In the genomic region with DNA sequence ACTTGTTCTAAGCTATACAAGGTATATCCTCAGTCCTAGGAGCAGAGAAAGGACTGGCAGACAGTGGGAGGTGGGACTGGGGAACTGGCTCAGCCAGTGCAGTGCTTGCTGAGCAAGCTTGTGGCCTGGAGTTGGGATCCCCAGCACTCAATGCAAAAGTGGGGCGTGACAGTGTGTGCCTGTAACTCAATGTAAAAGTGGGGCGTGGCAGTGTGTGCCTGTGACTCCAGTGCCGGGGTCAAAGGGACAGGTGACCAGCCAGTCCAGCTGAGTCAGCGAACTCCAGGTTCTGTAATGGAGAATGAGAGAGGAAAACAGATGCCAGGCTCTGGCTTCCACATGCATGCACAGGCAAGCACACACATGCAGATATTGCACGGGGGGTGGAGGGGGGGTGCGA, we compare ENCODE assay signal across 14 mouse cellular contexts. TPM values are rescaled to one million over a fixed set of nuclear protein-coding genes. Genes with fewer than 3 reads are reported as not detected.
DNase-seq lines count a peak whose midpoint lies in the region; ATAC-seq lines count a peak whose summit lies in the region.
"Had no signal": no experiment of that assay in that cellular context is flagged by ENCODE, and none has a peak within 500 bp of the region (broad histone marks: within the 10 kb centered on the region; RNA-seq: fewer than 3 reads in every experiment).

No protein-coding gene starts in this region.

- peaks cover 49% of the 10 kb centered on the region for H3K4me1 ChIP-seq in heart, embryonic 10.5 days
- peaks cover 81% of the 10 kb centered on the region for H3K4me1 ChIP-seq in megakaryocyte, embryonic 14.5 days
- peaks cover 18% of the 10 kb centered on the region for H3K4me1 ChIP-seq in stomach, embryonic 15.5 days

- intact Hi-C loops in heart, postnatal 14 days (cut with DNase I), result no loop called here

- H3K4me2 ChIP-seq in stomach, embryonic 15.5 days, result no peak overlapping the region
- H3K4me2 ChIP-seq: neural tube, embryonic 12.5 days had no signal

- H3K4me3 ChIP-seq in heart, embryonic 10.5 days, result no peak overlapping the region
- H3K4me3 ChIP-seq in megakaryocyte, embryonic 14.5 days (replicated peaks), result peak overlapping the region; percentile 66
- H3K4me3 ChIP-seq in stomach, embryonic 15.5 days (replicated peaks), result no peak overlapping the region
- H3K4me3 ChIP-seq: neural tube, embryonic 12.5 days had no signal

- ATAC-seq in megakaryocyte, adult 5-6 weeks (ENCODE audit: poor library complexity, severe bottlenecking), result no peak
- ATAC-seq in stomach, embryonic 15.5 days (ENCODE audit: insufficient read depth, low FRiP score, low read depth), result peak; percentile 77; the same call in 1 of the 2 replicates
- ATAC-seq: forebrain, embryonic 14.5 days; inflammation-experienced regulatory T-cells, adult 6 months had no signal

- H3K27me3 ChIP-seq in heart, embryonic 10.5 days (ENCODE audit: insufficient read depth, poor library complexity, severe bottlenecking), result no peaks in the 10 kb centered on the region
- no peaks in the 10 kb centered on the region for H3K27me3 ChIP-seq in megakaryocyte, embryonic 14.5 days (replicated peaks)
- no peaks in the 10 kb centered on the region for H3K27me3 ChIP-seq in stomach, embryonic 15.5 days (replicated peaks)
- H3K27me3 ChIP-seq: neural tube, embryonic 12.5 days had no signal

- no peak overlapping the region for H3K9ac ChIP-seq in stomach, embryonic 15.5 days
- H3K9ac ChIP-seq: neural tube, embryonic 12.5 days had no signal

- DNase-seq in heart, embryonic 10.5 days (ENCODE audit: low spot score), result no peak
- DNase-seq in heart, postnatal 14 days, result no peak
- DNase-seq in kidney, postnatal 25 days, result peak; percentile 57 to 77
- DNase-seq in adrenal gland, adult 18-20 months (ENCODE audit: low spot score in 2 of 2), result no peak
- DNase-seq in right cerebral cortex, postnatal 25 days, result no peak
- DNase-seq: cerebellum, postnatal 14 days; spleen, adult 18-20 months had no signal

- H3K27ac ChIP-seq in heart, embryonic 10.5 days, result peak overlapping the region; percentile 71
- H3K27ac ChIP-seq in stomach, embryonic 15.5 days, result peak overlapping the region; percentile 67
- H3K27ac ChIP-seq: macrophage; neural tube, embryonic 12.5 days had no signal

- WGBS in heart, embryonic 10.5 days, result 78% methylated on average over 6 of the region's 6 CpGs
- 69% methylated on average over 6 of the region's 6 CpGs for WGBS in stomach, embryonic 15.5 days

- no peaks in the 10 kb centered on the region for H3K36me3 ChIP-seq in heart, embryonic 10.5 days
- H3K36me3 ChIP-seq in megakaryocyte, embryonic 14.5 days (replicated peaks; ENCODE audit: low read length), result peaks cover 37% of the 10 kb centered on the region
- H3K36me3 ChIP-seq in stomach, embryonic 15.5 days, result no peaks in the 10 kb centered on the region
- H3K36me3 ChIP-seq: neural tube, embryonic 12.5 days had no signal

- H3K9me3 ChIP-seq in heart, embryonic 10.5 days, result no peaks in the 10 kb centered on the region
- H3K9me3 ChIP-seq in megakaryocyte, embryonic 14.5 days, result peaks cover 6% of the 10 kb centered on the region
- no peaks in the 10 kb centered on the region for H3K9me3 ChIP-seq in stomach, embryonic 15.5 days
- H3K9me3 ChIP-seq: neural tube, embryonic 12.5 days had no signal

RNA-seq across cellular contexts. Expression of gene Vill, which starts 57.0 kb away (rescaled TPM):
- polyA plus RNA-seq in heart, embryonic 10.5 days (2016; fragmentation: Nextera tagmentation; extraction: Ambion mirVana), result 19.1 and 23.1 TPM in 2 replicates
- 1 to 10 TPM in 1 of 2 experiments, under 1 TPM in 1; 0.74 to 1.4 TPM for total RNA-seq in heart, postnatal 14 days (2021)
- 0.19 TPM in 1 of 2 replicates, not detected in the other for polyA plus RNA-seq in megakaryocyte, embryonic 14.5 days (2012; ENCODE audit: insufficient read depth, low replicate concordance)
- 17.0 and 22.8 TPM in 2 replicates for total RNA-seq in megakaryocyte, adult 5-6 weeks (2015)
- total RNA-seq in megakaryocyte, adult 5-6 weeks (2017), result 69.9 and 92.7 TPM in 2 replicates
- polyA plus RNA-seq in stomach, embryonic 15.5 days (2015; fragmentation: Nextera tagmentation; extraction: Ambion mirVana), result 31.6 and 33.6 TPM in 2 replicates
- total RNA-seq in adrenal gland, adult 18-20 months (2021), result 1 to 10 TPM; 1.6 to 1.7 TPM

Comparison
In these comparisons a context has a peak if more than half of its experiments do, and no peak if none do; other contexts are left out.
1. DNase-seq: peak in kidney, postnatal 25 days (2 of 2); none in heart, embryonic 10.5 days (single experiment), heart, postnatal 14 days (0 of 2), adrenal gland, adult 18-20 months (0 of 2) and right cerebral cortex, postnatal 25 days (single experiment).
2. RNA of gene Vill, which starts 57.0 kb away (total RNA-seq): 17.0 to 92.7 TPM in megakaryocyte, adult 5-6 weeks; 1.6 to 1.7 TPM in adrenal gland, adult 18-20 months and 0.74 to 1.4 TPM in heart, postnatal 14 days; every median in the first group is over 4 times any median in the second.